Comparison of ENCODE assay signal across 24 mouse cellular contexts in genomic region chr3:94690616-94691247, GRCm38 (mm10). TPM values are rescaled to one million over a fixed set of nuclear protein-coding genes. Genes with fewer than 3 reads are reported as not detected.
A peak's percentile ranks its signal among the peaks of the same experiment; 100 is the strongest.
DNase-seq lines count a peak whose midpoint lies in the region; ATAC-seq and TF ChIP-seq lines count a peak whose summit lies in the region.
"Had no signal": no experiment of that assay in that cellular context is flagged by ENCODE, and none has a peak within 500 bp of the region (broad histone marks: within the 10 kb centered on the region; RNA-seq: fewer than 3 reads in every experiment).

No protein-coding gene starts in this region.

- no peak for TF ChIP-seq EP300 in liver, postnatal 0 days (IDR thresholded peaks at IDR 0.05; ENCODE audit: low read depth)

- H3K4me1 ChIP-seq in liver, adult 2 months (ENCODE audit: control insufficient read depth, insufficient read depth, low read length) = peaks cover 30% of the 10 kb centered on the region
- H3K4me1 ChIP-seq in liver, embryonic 11.5 days (replicated peaks; ENCODE audit: control insufficient read depth, insufficient read depth, low read length) = peaks cover 13% of the 10 kb centered on the region
- H3K4me1 ChIP-seq in intestine, embryonic 15.5 days (replicated peaks) = peaks cover 6% of the 10 kb centered on the region; the same call in 1 of the 2 replicates
- H3K4me1 ChIP-seq in liver, postnatal 0 days (ENCODE audit: insufficient read depth) = peaks cover 3% of the 10 kb centered on the region
- H3K4me1 ChIP-seq in midbrain, embryonic 16.5 days (ENCODE audit: control insufficient read depth, insufficient read depth, low read length) = no peaks in the 10 kb centered on the region
- H3K4me1 ChIP-seq: forebrain, embryonic 13.5 days; hindbrain, embryonic 15.5 days; midbrain, embryonic 12.5 days had no signal

- DNase-seq in adrenal gland, adult 2 months = peak; percentile 58
- no peak for DNase-seq in adrenal gland, postnatal 4 days (ENCODE audit: low spot score in 2 of 2)
- peak; percentile 97 for DNase-seq in liver, adult 2 months (ENCODE audit: extremely low read depth, low read depth, low spot score)
- DNase-seq in liver, embryonic 11.5 days (ENCODE audit: low spot score) = no peak
- no peak for DNase-seq in liver, postnatal 0 days
- no peak for DNase-seq in urinary bladder, postnatal 25 days (ENCODE audit: low spot score)
- DNase-seq: cerebellum, postnatal 14 days; right cerebral cortex, postnatal 25 days; thymus, postnatal 25 days had no signal

- H3K4me3 ChIP-seq in liver, adult 2 months (ENCODE audit: insufficient read depth, low read depth, low read length) = no peak overlapping the region
- H3K4me3 ChIP-seq in liver, embryonic 11.5 days (ENCODE audit: low read depth, low read length) = no peak overlapping the region
- H3K4me3 ChIP-seq in intestine, embryonic 15.5 days (replicated peaks) = no peak overlapping the region
- no peak overlapping the region for H3K4me3 ChIP-seq in liver, postnatal 0 days (ENCODE audit: low read depth, low read length)
- H3K4me3 ChIP-seq in midbrain, embryonic 16.5 days (ENCODE audit: low read depth, low read length) = no peak overlapping the region
- H3K4me3 ChIP-seq: embryonic facial prominence, embryonic 10.5 days; forebrain, embryonic 13.5 days; heart, embryonic 12.5 days; hindbrain, embryonic 15.5 days; midbrain, embryonic 12.5 days had no signal

- H3K36me3 ChIP-seq in liver, adult 2 months (ENCODE audit: control insufficient read depth, insufficient read depth, low read length) = no peaks in the 10 kb centered on the region
- H3K36me3 ChIP-seq in liver, embryonic 11.5 days (ENCODE audit: control insufficient read depth, insufficient read depth, low read length) = no peaks in the 10 kb centered on the region
- H3K36me3 ChIP-seq in intestine, embryonic 15.5 days = no peaks in the 10 kb centered on the region
- H3K36me3 ChIP-seq in liver, postnatal 0 days (replicated peaks; ENCODE audit: insufficient read depth, low read length) = no peaks in the 10 kb centered on the region
- no peaks in the 10 kb centered on the region for H3K36me3 ChIP-seq in midbrain, embryonic 16.5 days (ENCODE audit: control insufficient read depth, insufficient read depth, low read length)
- H3K36me3 ChIP-seq: embryonic facial prominence, embryonic 10.5 days; heart, embryonic 12.5 days; hindbrain, embryonic 15.5 days; midbrain, embryonic 12.5 days had no signal

- TF ChIP-seq POLR2A in liver, adult 2 months (IDR thresholded peaks at IDR 0.05; ENCODE audit: extremely low read depth, insufficient read depth, low read length) = no peak

- H3K9ac ChIP-seq in liver, adult 2 months (ENCODE audit: low read depth, low read length) = peak overlapping the region; percentile 53; the same call in 1 of the 2 replicates
- H3K9ac ChIP-seq in liver, embryonic 11.5 days (ENCODE audit: low read depth, low read length) = no peak overlapping the region
- H3K9ac ChIP-seq in intestine, embryonic 15.5 days = no peak overlapping the region
- no peak overlapping the region for H3K9ac ChIP-seq in liver, postnatal 0 days (replicated peaks)
- H3K9ac ChIP-seq in midbrain, embryonic 16.5 days (ENCODE audit: low read depth, low read length) = no peak overlapping the region
- H3K9ac ChIP-seq: forebrain, embryonic 13.5 days; heart, embryonic 12.5 days; hindbrain, embryonic 15.5 days; midbrain, embryonic 12.5 days had no signal

- H3K27me3 ChIP-seq in liver, adult 2 months (ENCODE audit: control insufficient read depth, insufficient read depth, low read length) = no peaks in the 10 kb centered on the region
- no peaks in the 10 kb centered on the region for H3K27me3 ChIP-seq in liver, embryonic 11.5 days (replicated peaks; ENCODE audit: control insufficient read depth, insufficient read depth, low read length)
- H3K27me3 ChIP-seq in intestine, embryonic 15.5 days (replicated peaks) = no peaks in the 10 kb centered on the region
- H3K27me3 ChIP-seq in liver, postnatal 0 days (ENCODE audit: insufficient read depth, low read length) = no peaks in the 10 kb centered on the region
- no peaks in the 10 kb centered on the region for H3K27me3 ChIP-seq in midbrain, embryonic 16.5 days (ENCODE audit: control insufficient read depth, insufficient read depth, low read depth, low read length)
- H3K27me3 ChIP-seq: forebrain, embryonic 13.5 days; heart, embryonic 12.5 days; hindbrain, embryonic 15.5 days; midbrain, embryonic 12.5 days had no signal

- H3K79me2 ChIP-seq in liver, adult 2 months (ENCODE audit: control insufficient read depth, insufficient read depth, low read length) = no peaks in the 10 kb centered on the region

- no peaks in the 10 kb centered on the region for H3K9me3 ChIP-seq in liver, embryonic 11.5 days (ENCODE audit: control insufficient read depth, low read length)
- H3K9me3 ChIP-seq in intestine, embryonic 15.5 days = no peaks in the 10 kb centered on the region
- no peaks in the 10 kb centered on the region for H3K9me3 ChIP-seq in liver, postnatal 0 days (ENCODE audit: low read length)
- no peaks in the 10 kb centered on the region for H3K9me3 ChIP-seq in midbrain, embryonic 16.5 days (replicated peaks; ENCODE audit: control insufficient read depth, low read length, poor library complexity, severe bottlenecking)
- H3K9me3 ChIP-seq: embryonic facial prominence, embryonic 10.5 days; forebrain, embryonic 13.5 days; heart, embryonic 12.5 days; hindbrain, embryonic 15.5 days; midbrain, embryonic 12.5 days had no signal

- no peak for ATAC-seq in liver, embryonic 11.5 days (replicated peaks; ENCODE audit: low FRiP score)
- ATAC-seq in intestine, embryonic 15.5 days = peak; percentile 32; the same call in 1 of the 2 replicates
- peak; percentile 46 for ATAC-seq in liver, postnatal 0 days
- ATAC-seq in midbrain, embryonic 16.5 days = no peak
- ATAC-seq: forebrain, embryonic 13.5 days had no signal

- H3K4me2 ChIP-seq in liver, embryonic 11.5 days = no peak overlapping the region
- H3K4me2 ChIP-seq in intestine, embryonic 15.5 days (replicated peaks) = no peak overlapping the region
- H3K4me2 ChIP-seq in liver, postnatal 0 days (ENCODE audit: low read depth, low read length) = no peak overlapping the region
- H3K4me2 ChIP-seq in midbrain, embryonic 16.5 days (ENCODE audit: low read length) = no peak overlapping the region
- H3K4me2 ChIP-seq: forebrain, embryonic 13.5 days; heart, embryonic 12.5 days; hindbrain, embryonic 15.5 days; midbrain, embryonic 12.5 days had no signal

- H3K27ac ChIP-seq in liver, adult 2 months (replicated peaks; ENCODE audit: insufficient read depth, low read depth, low read length) = peak overlapping the region; percentile 96
- H3K27ac ChIP-seq in liver, embryonic 11.5 days (ENCODE audit: low read depth, low read length) = no peak overlapping the region
- H3K27ac ChIP-seq in intestine, embryonic 15.5 days = no peak overlapping the region
- H3K27ac ChIP-seq in liver, postnatal 0 days (ENCODE audit: low read depth) = peak overlapping the region; percentile 53
- no peak overlapping the region for H3K27ac ChIP-seq in midbrain, embryonic 16.5 days (ENCODE audit: low read length)
- H3K27ac ChIP-seq: embryonic facial prominence, embryonic 10.5 days; forebrain, embryonic 13.5 days; hindbrain, embryonic 15.5 days; macrophage; midbrain, embryonic 12.5 days had no signal

- no peak for TF ChIP-seq CTCF in liver, adult 2 months (IDR thresholded peaks at IDR 0.05; ENCODE audit: low read depth, low read length)
- no peak for TF ChIP-seq CTCF in liver, postnatal 0 days (IDR thresholded peaks at IDR 0.05; ENCODE audit: low read depth)

RNA-seq across cellular contexts. Expression of gene Selenbp2, which starts 2.6 kb away (rescaled TPM):
- total RNA-seq in adrenal gland, adult 2 months (2021) = 10 to 100 TPM; 10.5 to 15.3 TPM
- 0.33 and 1.5 TPM in 2 replicates for polyA plus RNA-seq in adrenal gland, adult 2 months (2012; rRNA removed)
- total RNA-seq in adrenal gland, postnatal 4 days (2021) = 10 to 100 TPM in 1 of 2 experiments, 1 to 10 TPM in 1; 6.1 to 12.9 TPM
- 57.4 and 86.2 TPM in 2 replicates for total RNA-seq in liver, adult 2 months (2014; rRNA removed)
- polyA plus RNA-seq in liver, adult 2 months (2012; rRNA removed) = 24.5 and 148 TPM in 2 replicates
- polyA plus RNA-seq in liver, embryonic 11.5 days (2014; fragmentation: Nextera tagmentation; extraction: Ambion mirVana) = 1.7 and 2.6 TPM in 2 replicates
- polyA plus RNA-seq in intestine, embryonic 15.5 days (2015; fragmentation: Nextera tagmentation; extraction: Ambion mirVana) = 4.0 and 5.5 TPM in 2 replicates
- polyA plus RNA-seq in liver, postnatal 0 days (2015; fragmentation: Nextera tagmentation; extraction: Ambion mirVana) = 35.1 and 39.9 TPM in 2 replicates
- 0.97 TPM in 1 of 2 replicates, not detected in the other for polyA plus RNA-seq in midbrain, embryonic 16.5 days (2015; fragmentation: Nextera tagmentation; extraction: Ambion mirVana)
- total RNA-seq: left cerebral cortex, postnatal 14 days had no signal
- polyA plus RNA-seq: embryonic facial prominence, embryonic 10.5 days; forebrain, embryonic 13.5 days had no signal

RNA-seq across cellular contexts. Expression of gene Tuft1, which starts 32.1 kb away (rescaled TPM):
- total RNA-seq in adrenal gland, adult 2 months (2021) = 10 to 100 TPM; 13.2 to 13.8 TPM
- 6.8 and 7.1 TPM in 2 replicates for polyA plus RNA-seq in adrenal gland, adult 2 months (2012; rRNA removed)
- 10 to 100 TPM; 13.7 to 15.4 TPM for total RNA-seq in adrenal gland, postnatal 4 days (2021)
- total RNA-seq in liver, adult 2 months (2014; rRNA removed) = 2.1 and 2.6 TPM in 2 replicates
- 2.6 and 7.3 TPM in 2 replicates for polyA plus RNA-seq in liver, adult 2 months (2012; rRNA removed)
- 7.7 and 8.8 TPM in 2 replicates for polyA plus RNA-seq in liver, embryonic 11.5 days (2014; fragmentation: Nextera tagmentation; extraction: Ambion mirVana)
- 10.2 and 11.6 TPM in 2 replicates for polyA plus RNA-seq in intestine, embryonic 15.5 days (2015; fragmentation: Nextera tagmentation; extraction: Ambion mirVana)
- 7.5 and 8.1 TPM in 2 replicates for polyA plus RNA-seq in liver, postnatal 0 days (2015; fragmentation: Nextera tagmentation; extraction: Ambion mirVana)
- 5.9 and 6.7 TPM in 2 replicates for polyA plus RNA-seq in midbrain, embryonic 16.5 days (2015; fragmentation: Nextera tagmentation; extraction: Ambion mirVana)

RNA-seq across cellular contexts. Expression of gene Gm10972, which starts 47.8 kb away (rescaled TPM):
- total RNA-seq in adrenal gland, adult 2 months (2021) = not detected
- polyA plus RNA-seq in adrenal gland, adult 2 months (2012; rRNA removed) = not detected in 2 replicates
- not detected for total RNA-seq in adrenal gland, postnatal 4 days (2021)
- not detected in 2 replicates for total RNA-seq in liver, adult 2 months (2014; rRNA removed)
- polyA plus RNA-seq in liver, adult 2 months (2012; rRNA removed) = not detected in 2 replicates
- not detected in 2 replicates for polyA plus RNA-seq in liver, embryonic 11.5 days (2014; fragmentation: Nextera tagmentation; extraction: Ambion mirVana)
- not detected in 2 replicates for polyA plus RNA-seq in intestine, embryonic 15.5 days (2015; fragmentation: Nextera tagmentation; extraction: Ambion mirVana)
- polyA plus RNA-seq in liver, postnatal 0 days (2015; fragmentation: Nextera tagmentation; extraction: Ambion mirVana) = not detected in 2 replicates
- not detected in 2 replicates for polyA plus RNA-seq in midbrain, embryonic 16.5 days (2015; fragmentation: Nextera tagmentation; extraction: Ambion mirVana)
- total RNA-seq: gastrocnemius, postnatal 4 days; heart, postnatal 25 days; layer of hippocampus, postnatal 25 days; left cerebral cortex, postnatal 14 days had no signal
- polyA plus RNA-seq: embryonic facial prominence, embryonic 10.5 days; forebrain, embryonic 13.5 days; heart, embryonic 12.5 days; hindbrain, embryonic 15.5 days; large intestine, adult 2 months; limb, embryonic 14.5 days; macrophage; midbrain, embryonic 12.5 days; neural tube, embryonic 14.5 days had no signal

Comparison
In these comparisons a context has a peak if more than half of its experiments do, and no peak if none do; other contexts are left out.
1. DNase-seq: peak in adrenal gland, adult 2 months (single experiment) and liver, adult 2 months (single experiment); none in adrenal gland, postnatal 4 days (0 of 2), liver, embryonic 11.5 days (single experiment), liver, postnatal 0 days (single experiment) and urinary bladder, postnatal 25 days (single experiment).
2. H3K27ac ChIP-seq: peak in liver, adult 2 months (single experiment) and liver, postnatal 0 days (single experiment); none in liver, embryonic 11.5 days (single experiment), intestine, embryonic 15.5 days (single experiment) and midbrain, embryonic 16.5 days (single experiment).
3. ATAC-seq: peak in intestine, embryonic 15.5 days (single experiment) and liver, postnatal 0 days (single experiment); none in liver, embryonic 11.5 days (single experiment) and midbrain, embryonic 16.5 days (single experiment).